Mouse (Mus musculus) forebrain, embryonic 15.5 days (tissue): ENCODE data around the gene Rab12. TPM values are rescaled to one million over a fixed set of nuclear protein-coding genes. Genes with fewer than 3 reads are reported as not detected.
A peak's percentile ranks its signal among the peaks of the same experiment; 100 is the strongest.
"Not testable (repeated sequence)": the region's sequence is repeated elsewhere in the genome, so short reads cannot be mapped to it uniquely, and the experiment has no call there.

Experiments
- ATAC-seq: fragments of 200-750 bp; cut with Nextera tagmentation; replicated peaks from 2 replicates; pipeline ENCODE4 v1.8.0; 2017; ENCODE audit warnings: mild to moderate bottlenecking, moderate TSS enrichment, moderate library complexity
- H3K27ac ChIP-seq: fragments of 300-500 bp; sonication (generic); replicated peaks from 2 replicates; pipeline ENCODE4 v1.5.1; 2015; ENCODE audit warnings: mild to moderate bottlenecking, inconsistent platforms
- H3K27me3 ChIP-seq: fragments of 300-500 bp; sonication (generic); 2 replicates; pipeline ENCODE4 v1.6.1; 2015; ENCODE audit warnings: inconsistent platforms
- H3K36me3 ChIP-seq: fragments of 300-500 bp; sonication (generic); 2 replicates; pipeline ENCODE4 v1.6.1; 2015; ENCODE audit warnings: mild to moderate bottlenecking, inconsistent platforms
- H3K4me1 ChIP-seq: fragments of 300-500 bp; sonication (generic); 2 replicates; pipeline ENCODE4 v1.6.1; 2015; ENCODE audit warnings: inconsistent platforms
- H3K4me2 ChIP-seq: fragments of 300-500 bp; sonication (generic); replicated peaks from 2 replicates; pipeline ENCODE4 v1.6.1; 2015; ENCODE audit warnings: mild to moderate bottlenecking, inconsistent platforms
- H3K4me3 ChIP-seq: fragments of 300-500 bp; sonication (generic); 2 replicates; pipeline ENCODE4 v1.5.1; 2015; ENCODE audit warnings: mild to moderate bottlenecking, inconsistent platforms
- H3K9ac ChIP-seq: fragments of 300-500 bp; sonication (generic); replicated peaks from 2 replicates; pipeline ENCODE4 v1.6.1; 2015; ENCODE audit warnings: mild to moderate bottlenecking, inconsistent platforms
- H3K9me3 ChIP-seq: fragments of 300-500 bp; sonication (generic); 2 replicates; pipeline ENCODE4 v1.6.1; 2016; ENCODE audit warnings: inconsistent platforms
- WGBS: fragments of 180-500 bp; shearing (Covaris S2); methylation state at CpG from one replicate; pipeline ENCODE4 v1.1.7; 2015; ENCODE audit warnings: mixed read lengths; 5-methylcytosine and 5-hydroxymethylcytosine counted together
- polyA plus RNA-seq: library from polyadenylated mRNA; unstranded; fragments of >200 nt; fragmentation: Nextera tagmentation; extraction: Ambion mirVana; gene quantifications from 2 replicates; pipeline ENCODE4 v1.2.1, GENCODE M21; 2015

Rab12 gene
- 71.7 and 77.0 TPM in 2 replicates for polyA plus RNA-seq

GRCm38 (mm10) chr17:66519554-66520553 is at the start of gene Rab12:
Rab12 (minus strand) TSS chr17:66519729.
- H3K9ac ChIP-seq = peak within 1 kb of the TSS; percentile 95
- peak within 1 kb of the TSS; percentile 76 for H3K4me2 ChIP-seq
- H3K36me3 ChIP-seq = no peaks in the 10 kb centered on the region
- no peaks in the 10 kb centered on the region for H3K9me3 ChIP-seq
- ATAC-seq = peak; percentile 98
- peak within 1 kb of the TSS; percentile 57 for H3K27ac ChIP-seq
- no peaks in the 10 kb centered on the region for H3K27me3 ChIP-seq
- WGBS = 8% methylated on average over 68 of the region's 71 CpGs
- peak within 1 kb of the TSS; percentile 75 for H3K4me3 ChIP-seq
- H3K4me1 ChIP-seq = peaks cover 28% of the 10 kb centered on the region

DNA sequence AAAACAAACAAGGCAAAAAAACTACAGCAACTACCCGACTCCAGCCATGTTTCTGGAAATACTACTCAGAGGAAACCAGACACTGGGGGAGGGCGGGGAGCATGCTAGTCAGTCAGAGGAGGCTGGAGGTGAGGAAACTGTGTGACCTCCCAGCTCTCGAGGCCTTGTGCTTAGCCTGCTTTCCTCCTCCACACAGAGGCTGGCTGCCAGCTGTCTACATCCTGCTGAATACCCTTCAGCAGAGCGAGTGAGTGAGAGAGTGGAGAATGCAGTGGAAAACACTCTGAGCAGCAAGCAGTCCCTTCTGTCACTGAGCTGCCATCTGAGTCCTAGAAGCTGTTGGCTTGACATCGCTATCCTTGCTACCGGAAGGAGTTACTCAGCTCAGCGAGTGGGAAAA is 44.7 kb upstream of the Rab12 start:
- Histone ChIP-seq H3K4me3 (no peak overlapping the region), H3K27ac (no peak overlapping the region), H3K36me3 (no peaks in the 10 kb centered on the region), H3K4me1 (no peaks in the 10 kb centered on the region), H3K27me3 (no peaks in the 10 kb centered on the region), H3K4me2 (no peak overlapping the region), H3K9ac (no peak overlapping the region), H3K9me3 (no peaks in the 10 kb centered on the region)
- WGBS = 76% methylated on average over 7 of the region's 7 CpGs
- ATAC-seq = no peak

- WGBS = 66% methylated on average over 1 of the region's 1 CpGs
- no peak overlapping the region for H3K27ac ChIP-seq
- no peak overlapping the region for H3K4me3 ChIP-seq
- no peaks in the 10 kb centered on the region for H3K4me1 ChIP-seq
- ATAC-seq = no peak
- no peak overlapping the region for H3K4me2 ChIP-seq
- no peaks in the 10 kb centered on the region for H3K9me3 ChIP-seq
- no peaks in the 10 kb centered on the region for H3K36me3 ChIP-seq
- no peak overlapping the region for H3K9ac ChIP-seq
- no peaks in the 10 kb centered on the region for H3K27me3 ChIP-seq
Measured at GRCm38 (mm10) chr17:66563551-66563950, 44.0 kb upstream of the Rab12 start.

DNA sequence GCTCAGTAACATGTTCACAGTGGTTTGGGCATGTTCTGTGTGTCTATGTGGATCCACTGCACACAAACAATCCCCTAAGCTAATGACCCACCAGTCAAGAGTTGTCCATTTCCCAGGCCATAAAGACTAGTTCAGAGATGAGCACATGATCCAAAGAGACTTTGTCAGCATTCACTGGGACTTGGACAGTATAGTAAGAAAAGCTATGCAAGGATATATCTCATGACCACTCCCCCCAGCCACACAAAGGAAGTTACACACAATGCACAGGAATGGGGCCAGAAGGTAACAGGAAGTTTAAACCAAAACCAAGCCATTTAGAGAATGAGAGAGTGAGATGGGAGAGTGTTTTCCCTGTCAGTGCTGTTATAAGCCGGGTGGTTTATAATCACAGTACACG is 41.9 kb upstream of the Rab12 start:
- Histone ChIP-seq H3K9ac (no peak overlapping the region), H3K4me1 (no peaks in the 10 kb centered on the region), H3K27me3 (no peaks in the 10 kb centered on the region), H3K4me2 (no peak overlapping the region), H3K9me3 (no peaks in the 10 kb centered on the region), H3K27ac (no peak overlapping the region), H3K4me3 (no peak overlapping the region), H3K36me3 (no peaks in the 10 kb centered on the region)
- 97% methylated on average over 2 of the region's 2 CpGs for WGBS
- no peak for ATAC-seq

GRCm38 (mm10) chr17:66558404-66559317 is 39.1 kb upstream of the Rab12 start:
- no peak for ATAC-seq

DNA sequence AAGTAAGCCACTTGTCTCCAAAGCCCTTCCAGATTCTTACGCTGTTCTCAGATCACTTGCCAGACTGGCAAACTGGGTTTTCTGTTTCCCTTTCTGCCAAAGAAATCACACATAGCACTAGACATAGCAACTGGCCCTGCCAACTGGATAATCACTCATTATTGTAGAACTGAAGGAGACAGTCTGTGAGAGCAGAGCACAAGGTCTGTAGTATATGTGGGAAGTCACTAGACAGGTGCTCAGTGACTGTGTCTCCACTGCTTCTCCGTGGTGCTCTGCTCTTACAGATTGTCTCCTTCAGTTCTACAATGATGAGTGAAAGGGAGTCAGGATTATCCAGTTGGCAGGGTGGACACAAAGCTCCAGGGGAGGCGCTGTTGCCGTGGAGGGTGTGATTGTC is 33.2 kb upstream of the Rab12 start:
- H3K4me3 ChIP-seq = no peak overlapping the region
- H3K27me3 ChIP-seq = no peaks in the 10 kb centered on the region
- H3K36me3 ChIP-seq = no peaks in the 10 kb centered on the region
- WGBS = 77% methylated on average over 4 of the region's 4 CpGs
- no peak for ATAC-seq
- H3K9ac ChIP-seq = no peak overlapping the region
- H3K27ac ChIP-seq = no peak overlapping the region
- H3K4me2 ChIP-seq = no peak overlapping the region
- no peaks in the 10 kb centered on the region for H3K9me3 ChIP-seq
- no peaks in the 10 kb centered on the region for H3K4me1 ChIP-seq

More at GRCm38 (mm10) chr17:66558404-66559317, 39.1 kb upstream of the Rab12 start:
- Histone ChIP-seq H3K4me1 (no peaks in the 10 kb centered on the region), H3K36me3 (no peaks in the 10 kb centered on the region), H3K4me3 (no peak overlapping the region), H3K9ac (no peak overlapping the region), H3K4me2 (no peak overlapping the region), H3K27ac (no peak overlapping the region), H3K27me3 (no peaks in the 10 kb centered on the region), H3K9me3 (no peaks in the 10 kb centered on the region)
- WGBS = 89% methylated on average over 17 of the region's 17 CpGs

DNA sequence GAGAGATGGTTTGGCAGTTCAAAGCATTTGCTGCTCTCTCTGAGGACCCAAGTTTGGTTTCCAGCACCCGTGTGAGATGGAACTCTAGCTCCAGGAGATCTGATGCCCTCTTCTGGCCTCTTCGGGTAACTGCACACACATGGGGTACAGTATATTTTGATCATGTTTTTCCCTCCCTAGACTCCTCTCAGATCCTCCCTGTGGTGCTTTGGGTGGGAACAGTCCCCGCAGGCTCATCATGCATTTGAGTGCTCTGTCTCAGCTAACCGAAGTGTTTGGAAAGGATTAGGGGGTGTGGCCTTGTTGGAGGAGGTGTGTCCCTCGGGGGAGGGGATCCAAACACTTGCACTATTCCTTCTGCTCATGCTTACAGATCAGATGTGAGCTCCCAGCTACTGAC is 31.0 kb upstream of the Rab12 start:
- Histone ChIP-seq H3K36me3 (no peaks in the 10 kb centered on the region), H3K4me2 (no peak overlapping the region), H3K27ac (no peak overlapping the region), H3K27me3 (no peaks in the 10 kb centered on the region), H3K9me3 (no peaks in the 10 kb centered on the region), H3K4me1 (no peaks in the 10 kb centered on the region), H3K9ac (no peak overlapping the region), H3K4me3 (no peak overlapping the region)
- WGBS = 92% methylated on average over 5 of the region's 5 CpGs
- ATAC-seq = no peak

DNA sequence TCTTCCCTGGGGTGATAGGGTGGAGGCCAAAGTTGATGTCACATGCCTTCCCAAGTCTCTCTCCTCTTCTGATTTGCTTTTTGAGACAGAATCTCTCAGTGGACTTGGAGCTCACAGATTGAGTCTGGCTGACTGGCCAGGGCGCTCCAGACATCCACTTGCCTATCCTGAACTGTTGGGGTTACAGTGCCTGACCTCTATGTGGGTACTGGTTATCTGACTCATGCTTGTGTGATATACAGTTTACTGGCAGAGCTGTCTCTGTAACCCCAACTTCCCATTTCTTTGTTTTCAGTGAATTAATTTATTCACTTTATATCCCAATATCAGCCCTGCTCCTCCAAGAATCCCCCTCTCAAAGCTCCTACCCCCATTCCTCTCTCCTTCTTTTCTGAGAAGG is 12.8 kb upstream of the Rab12 start:
- Histone ChIP-seq H3K9ac (no peak overlapping the region), H3K4me2 (no peak overlapping the region), H3K4me1 (no peaks in the 10 kb centered on the region), H3K27me3 (no peaks in the 10 kb centered on the region), H3K27ac (no peak overlapping the region), H3K9me3 (no peaks in the 10 kb centered on the region), H3K4me3 (no peak overlapping the region), H3K36me3 (no peaks in the 10 kb centered on the region)
- WGBS = 96% methylated on average over 1 of the region's 1 CpGs
- no peak for ATAC-seq

- no peak overlapping the region for H3K27ac ChIP-seq
- no peaks in the 10 kb centered on the region for H3K9me3 ChIP-seq
- H3K4me3 ChIP-seq = no peak overlapping the region
- H3K4me2 ChIP-seq = no peak overlapping the region
- H3K27me3 ChIP-seq = no peaks in the 10 kb centered on the region
- no peaks in the 10 kb centered on the region for H3K36me3 ChIP-seq
- H3K4me1 ChIP-seq = peaks cover 10% of the 10 kb centered on the region
- no peak overlapping the region for H3K9ac ChIP-seq
- no peak for ATAC-seq
- 78% methylated on average over 5 of the region's 5 CpGs for WGBS
Measured at GRCm38 (mm10) chr17:66523396-66523795, 3.9 kb upstream of the Rab12 start.

DNA sequence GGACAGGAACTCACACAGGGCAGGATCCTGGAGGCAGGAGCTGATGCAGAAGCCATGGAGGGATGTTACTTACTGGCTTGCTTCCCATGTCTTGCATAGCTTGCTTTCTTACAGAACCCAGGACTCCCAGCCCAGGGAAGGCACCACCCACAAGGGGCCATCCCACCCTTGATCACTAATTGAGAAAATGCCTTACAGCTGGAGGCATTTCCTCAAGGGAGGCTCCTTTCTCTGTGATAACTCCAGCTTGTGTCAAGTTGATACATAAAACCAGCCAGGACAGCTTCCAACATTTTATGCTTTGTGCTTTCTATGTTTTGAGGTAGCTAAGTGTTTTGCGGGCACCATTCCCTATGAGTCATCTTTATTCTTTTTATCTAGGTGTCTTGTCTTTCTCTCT is 3.1 kb upstream of the Rab12 start:
- H3K4me3 ChIP-seq, H3K4me2 ChIP-seq, H3K27me3 ChIP-seq, H3K9me3 ChIP-seq, ATAC-seq, H3K27ac ChIP-seq, H3K9ac ChIP-seq, H3K36me3 ChIP-seq: not testable (repeated sequence)
- peaks cover 18% of the 10 kb centered on the region for H3K4me1 ChIP-seq
- WGBS = 97% methylated on average over 1 of the region's 1 CpGs

DNA sequence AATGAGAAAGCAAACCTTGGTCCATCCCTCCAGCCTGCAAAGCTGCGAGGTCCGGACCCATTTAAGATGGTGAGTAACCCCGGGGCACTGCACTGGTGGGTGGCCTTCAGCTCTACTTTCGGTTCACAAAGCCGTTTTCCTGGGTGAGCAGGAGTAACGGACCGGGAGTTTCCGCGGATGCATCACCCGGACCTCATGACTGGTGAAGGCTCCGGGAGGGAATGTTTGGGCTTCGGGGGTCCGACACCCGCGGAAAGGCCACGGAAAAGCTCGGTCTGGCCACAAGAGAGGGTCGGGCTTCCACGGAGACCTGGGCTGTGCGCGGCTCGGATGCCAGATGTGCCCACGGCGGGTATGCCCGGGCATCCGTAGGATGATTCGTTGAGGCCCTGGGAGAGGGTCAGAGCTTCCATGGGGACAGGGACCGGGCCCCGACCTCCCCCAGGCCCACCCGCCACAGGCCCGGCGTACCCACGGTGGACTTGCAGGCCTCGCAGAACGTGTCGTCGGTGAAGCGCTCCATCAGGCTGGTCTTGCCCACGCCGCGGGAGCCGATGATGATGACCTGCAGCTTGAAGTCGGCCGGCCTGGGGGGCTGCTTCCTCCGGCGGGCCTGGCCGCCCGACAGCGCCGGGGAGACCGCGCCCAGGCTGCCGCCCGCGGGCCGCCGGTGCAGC is 514 bp downstream of the Rab12 start:
- peak overlapping the region; percentile 75 for H3K4me3 ChIP-seq
- H3K4me2 ChIP-seq = peak overlapping the region; percentile 76
- under 1% methylated on average over 55 of the region's 57 CpGs for WGBS
- ATAC-seq = peak; percentile 71
- H3K27ac ChIP-seq = peak overlapping the region; percentile 57
- H3K9ac ChIP-seq = peak overlapping the region; percentile 95
- no peaks in the 10 kb centered on the region for H3K9me3 ChIP-seq
- no peaks in the 10 kb centered on the region for H3K27me3 ChIP-seq
- H3K36me3 ChIP-seq = no peaks in the 10 kb centered on the region
- H3K4me1 ChIP-seq = peaks cover 28% of the 10 kb centered on the region
